Mouse (Mus musculus) erythroblast, embryonic 14.5 days (primary cell): Measurements from ENCODE around the gene Ralgps2. TPM values are rescaled to one million over a fixed set of nuclear protein-coding genes. Genes with fewer than 3 reads are reported as not detected.

ENCODE experiments used
- H3K27me3 ChIP-seq: 2 replicates; pipeline ENCODE4 v1.6.1; 2012; ENCODE audit warnings: inconsistent platforms; ENCODE audit not compliant: control insufficient read depth
- H3K36me3 ChIP-seq: 2 replicates; pipeline ENCODE4 v1.6.1; 2012; ENCODE audit warnings: mild to moderate bottlenecking, inconsistent platforms; ENCODE audit not compliant: control insufficient read depth
- H3K4me1 ChIP-seq: 2 replicates; pipeline ENCODE4 v1.6.1; 2012; ENCODE audit warnings: inconsistent platforms; ENCODE audit not compliant: control insufficient read depth
- H3K4me3 ChIP-seq: replicated peaks from 2 replicates; pipeline ENCODE3; 2012; ENCODE audit warnings: moderate library complexity, mild to moderate bottlenecking, inconsistent platforms
- H3K9me3 ChIP-seq: 2 replicates; pipeline ENCODE4 v1.6.1; 2012; ENCODE audit warnings: low read length, inconsistent platforms, mixed read lengths; ENCODE audit not compliant: control insufficient read depth
- GATA1 ChIP-seq: IDR thresholded peaks from 2 replicates; pipeline ENCODE4 v1.6.1; 2012; ENCODE audit warnings: low read length, inconsistent platforms, mixed read lengths
- TAL1 ChIP-seq: IDR thresholded peaks from 3 replicates; pipeline ENCODE4 v1.6.1; 2012; ENCODE audit warnings: low read length, inconsistent platforms, mixed read lengths
- polyA plus RNA-seq: library from polyadenylated mRNA; stranded (reverse); fragments of >175 nt; gene quantifications from 2 replicates; pipeline ENCODE4 v1.2.3, GENCODE M21; 2012

The Ralgps2 gene
- polyA plus RNA-seq, 1 experiment, result 0.32 TPM

DNA sequence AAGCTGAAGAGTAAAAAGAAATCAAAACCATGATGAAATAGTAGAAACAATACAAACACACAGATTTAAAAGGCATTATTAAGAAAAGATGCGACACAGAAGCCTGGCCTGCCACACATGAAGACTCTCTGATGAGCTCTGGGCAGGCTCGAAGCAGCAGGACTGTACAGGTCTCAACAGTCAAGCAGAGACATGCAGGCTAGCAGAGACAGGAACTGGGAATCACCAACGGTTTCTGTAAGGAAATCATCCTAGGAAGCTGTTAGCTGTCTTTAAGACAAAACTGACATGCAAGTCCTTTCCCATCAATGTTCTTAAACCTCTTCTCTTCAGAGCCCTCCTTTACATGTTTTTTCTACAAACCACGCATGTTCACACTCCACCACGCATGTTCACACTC is 24.5 kb downstream of the Ralgps2 start:
- Histone ChIP-seq H3K4me1 (peaks cover 4% of the 10 kb centered on the region; the same call in 1 of the 2 replicates), H3K4me3 (no peak overlapping the region)
- no peak for TF ChIP-seq GATA1
- no peak for TF ChIP-seq TAL1

DNA sequence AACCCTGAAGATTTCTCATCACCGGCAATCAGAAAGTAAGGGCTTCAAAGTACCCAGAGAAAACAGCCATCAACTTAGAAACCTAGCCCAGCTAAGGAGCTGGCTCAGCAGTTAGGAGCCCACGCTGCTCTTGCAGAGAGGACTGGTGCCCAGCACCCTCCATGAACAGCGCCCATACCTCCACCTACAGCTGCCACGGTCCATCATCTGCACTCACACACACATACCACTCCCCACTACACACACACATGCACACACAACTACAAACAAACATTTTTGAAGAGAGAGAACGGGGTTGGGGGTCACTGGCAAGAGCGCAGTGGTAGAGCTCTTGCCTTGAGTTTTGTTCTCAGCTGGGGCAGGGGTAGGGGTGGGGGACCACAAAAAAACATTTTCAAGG is 26.2 kb downstream of the Ralgps2 start:
- no peaks in the 10 kb centered on the region for H3K9me3 ChIP-seq
- H3K4me1 ChIP-seq, result peaks cover 12% of the 10 kb centered on the region
- H3K27me3 ChIP-seq, result no peaks in the 10 kb centered on the region
- TF ChIP-seq GATA1, result no peak
- no peak for TF ChIP-seq TAL1
- no peaks in the 10 kb centered on the region for H3K36me3 ChIP-seq
- no peak overlapping the region for H3K4me3 ChIP-seq

More for the DNA sequence above, 24.5 kb downstream of the Ralgps2 start:
- Histone ChIP-seq H3K27me3 (no peaks in the 10 kb centered on the region), H3K9me3 (no peaks in the 10 kb centered on the region), H3K36me3 (no peaks in the 10 kb centered on the region)

DNA sequence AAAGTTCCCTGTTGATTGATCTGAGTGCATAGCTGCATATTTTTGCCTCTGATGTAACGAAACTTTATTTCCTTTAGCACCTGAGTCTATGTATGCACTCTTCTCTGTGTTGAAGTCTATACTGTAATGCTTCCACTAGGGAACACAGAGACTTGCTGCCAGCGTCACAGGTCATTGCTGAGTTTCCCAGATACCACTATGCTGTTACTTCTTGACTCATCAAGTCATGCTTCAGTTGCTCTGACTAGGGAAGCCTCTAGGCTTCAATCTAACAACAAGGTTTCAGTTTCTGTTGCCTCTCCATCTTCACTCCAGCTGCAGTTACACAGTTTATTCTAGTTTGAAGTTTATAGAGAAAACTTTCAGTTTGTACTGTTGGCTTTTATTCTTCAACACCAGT is 28.5 kb downstream of the Ralgps2 start:
- no peaks in the 10 kb centered on the region for H3K27me3 ChIP-seq
- no peak overlapping the region for H3K4me3 ChIP-seq
- H3K36me3 ChIP-seq, result peaks cover 3% of the 10 kb centered on the region; the same call in 1 of the 2 replicates
- peaks cover 9% of the 10 kb centered on the region for H3K4me1 ChIP-seq
- no peaks in the 10 kb centered on the region for H3K9me3 ChIP-seq
- TF ChIP-seq GATA1 (no peak), TAL1 (no peak)

DNA sequence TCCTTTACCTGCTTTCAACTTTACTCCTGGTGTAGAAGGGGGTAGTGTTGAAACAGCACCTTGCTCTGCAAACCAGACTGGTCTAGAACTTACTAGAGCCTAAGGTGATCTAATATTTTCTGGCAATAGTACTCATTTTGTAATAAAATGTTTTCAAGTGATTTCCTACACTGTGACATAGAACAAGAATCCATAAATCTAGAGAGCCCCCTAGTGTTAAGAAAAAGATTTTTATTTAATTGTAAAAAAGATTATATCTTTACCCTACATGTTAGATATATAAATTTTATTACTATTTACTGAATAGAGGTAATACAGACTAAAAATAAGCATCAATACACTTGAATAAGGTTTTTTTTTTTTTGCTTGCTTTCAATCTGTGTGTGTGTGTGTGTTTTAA is 29.6 kb downstream of the Ralgps2 start:
- Histone ChIP-seq H3K4me3 (no peak overlapping the region), H3K4me1 (peaks cover 9% of the 10 kb centered on the region), H3K9me3 (no peaks in the 10 kb centered on the region), H3K36me3 (peaks cover 3% of the 10 kb centered on the region; the same call in 1 of the 2 replicates), H3K27me3 (no peaks in the 10 kb centered on the region)
- no peak for TF ChIP-seq TAL1

DNA sequence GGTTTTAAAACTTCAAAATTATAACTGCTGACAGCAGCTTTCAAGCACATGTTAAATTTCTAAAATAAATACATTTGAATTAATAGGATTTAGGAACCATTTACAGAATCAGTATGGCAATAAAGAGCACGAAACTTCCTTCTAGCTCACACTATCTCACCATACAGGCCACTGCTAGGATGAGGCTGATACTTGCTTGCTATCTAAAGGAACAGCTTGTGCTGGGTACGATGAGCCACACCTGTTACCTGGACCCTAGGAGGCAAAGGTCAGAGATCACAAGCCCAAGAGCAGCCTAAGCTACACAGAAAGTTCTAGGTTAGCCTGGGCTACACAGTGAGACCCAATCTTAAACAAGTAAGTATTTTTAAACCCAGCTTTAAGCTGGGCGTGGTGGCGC is 30.2 kb downstream of the Ralgps2 start:
- TF ChIP-seq TAL1 (no peak; the same call in 2 of the 3 replicates), GATA1 (no peak)
- peaks cover 9% of the 10 kb centered on the region for H3K4me1 ChIP-seq
- no peak overlapping the region for H3K4me3 ChIP-seq
- no peaks in the 10 kb centered on the region for H3K9me3 ChIP-seq
- H3K27me3 ChIP-seq, result no peaks in the 10 kb centered on the region
- peaks cover 3% of the 10 kb centered on the region; the same call in 1 of the 2 replicates for H3K36me3 ChIP-seq

GRCm38 (mm10) chr1:156905660-156906059 is 33.8 kb downstream of the Ralgps2 start:
- Histone ChIP-seq H3K27me3 (no peaks in the 10 kb centered on the region), H3K4me3 (no peak overlapping the region), H3K9me3 (no peaks in the 10 kb centered on the region), H3K36me3 (peaks cover 3% of the 10 kb centered on the region; the same call in 1 of the 2 replicates), H3K4me1 (peaks cover 9% of the 10 kb centered on the region)
- TF ChIP-seq GATA1 (no peak), TAL1 (no peak)

GRCm38 (mm10) chr1:156903899-156904298 is 35.5 kb downstream of the Ralgps2 start:
- TF ChIP-seq TAL1 (no peak), GATA1 (no peak)
- Histone ChIP-seq H3K4me3 (no peak overlapping the region), H3K9me3 (no peaks in the 10 kb centered on the region), H3K4me1 (peaks cover 2% of the 10 kb centered on the region; the same call in 1 of the 2 replicates), H3K27me3 (no peaks in the 10 kb centered on the region), H3K36me3 (peaks cover 3% of the 10 kb centered on the region; the same call in 1 of the 2 replicates)

- H3K36me3 ChIP-seq, result no peaks in the 10 kb centered on the region; the same call in 1 of the 2 replicates
Measured at GRCm38 (mm10) chr1:156901689-156902088, 37.7 kb downstream of the Ralgps2 start.

GRCm38 (mm10) chr1:156891561-156891960 is 47.9 kb downstream of the Ralgps2 start:
- no peak overlapping the region for H3K4me3 ChIP-seq
- H3K4me1 ChIP-seq, result no peaks in the 10 kb centered on the region
- no peaks in the 10 kb centered on the region for H3K9me3 ChIP-seq
- no peaks in the 10 kb centered on the region for H3K27me3 ChIP-seq
- H3K36me3 ChIP-seq, result peaks cover 2% of the 10 kb centered on the region; the same call in 1 of the 2 replicates
- TF ChIP-seq TAL1, result no peak
- no peak for TF ChIP-seq GATA1

More at GRCm38 (mm10) chr1:156901689-156902088, 37.7 kb downstream of the Ralgps2 start:
- Histone ChIP-seq H3K9me3 (no peaks in the 10 kb centered on the region), H3K4me1 (no peaks in the 10 kb centered on the region), H3K4me3 (no peak overlapping the region), H3K27me3 (no peaks in the 10 kb centered on the region)
- TF ChIP-seq TAL1 (no peak), GATA1 (no peak)

- Histone ChIP-seq H3K27me3 (no peaks in the 10 kb centered on the region), H3K4me3 (no peak overlapping the region), H3K4me1 (no peaks in the 10 kb centered on the region), H3K36me3 (peaks cover 2% of the 10 kb centered on the region; the same call in 1 of the 2 replicates), H3K9me3 (no peaks in the 10 kb centered on the region)
- no peak for TF ChIP-seq TAL1
- TF ChIP-seq GATA1, result no peak
Measured at GRCm38 (mm10) chr1:156888830-156889229, 50.6 kb downstream of the Ralgps2 start.
